Mouse (Mus musculus): ENCODE data around the gene Mul1.
A peak's percentile ranks its signal among the peaks of the same experiment; 100 is the strongest.

Mul1 gene

GRCm38 (mm10) chr4:138444941-138445340, 10.5 kb downstream of the Mul1 start:
- no peak for DNase-seq

GRCm38 (mm10) chr4:138446981-138447380, 12.5 kb downstream of the Mul1 start:
- DNase-seq = no peak

- peak; percentile 92 for DNase-seq
These were observed 12.9 kb downstream of the Mul1 start for GRCm38 (mm10) chr4:138447387-138447786.

- no peak for DNase-seq
These were observed 13.5 kb downstream of the Mul1 start for GRCm38 (mm10) chr4:138447827-138448602.

- no peak for DNase-seq
These were observed 14.6 kb downstream of the Mul1 start for GRCm38 (mm10) chr4:138448872-138449615.

GRCm38 (mm10) chr4:138449636-138450314, 15.3 kb downstream of the Mul1 start:
- no peak for DNase-seq

GRCm38 (mm10) chr4:138452306-138453096, 18.0 kb downstream of the Mul1 start:
- DNase-seq = no peak

GRCm38 (mm10) chr4:138453097-138453752, 18.8 kb downstream of the Mul1 start:
- no peak for DNase-seq

- DNase-seq = peak; percentile 87
These were observed 19.5 kb downstream of the Mul1 start, which contains the start of gene Camk2n1 for GRCm38 (mm10) chr4:138453753-138454570. Gene Camk2n1 (plus strand): TSS chr4:138454314.

GRCm38 (mm10) chr4:138454571-138455140, 20.2 kb downstream of the Mul1 start:
- DNase-seq = peak; percentile 81

- no peak for DNase-seq
These were observed 20.9 kb downstream of the Mul1 start for GRCm38 (mm10) chr4:138455141-138455955.

- DNase-seq = no peak
These were observed 21.5 kb downstream of the Mul1 start for GRCm38 (mm10) chr4:138455956-138456341.

GRCm38 (mm10) chr4:138456536-138456935, 22.1 kb downstream of the Mul1 start:
- DNase-seq = no peak

GRCm38 (mm10) chr4:138457091-138457490, 22.6 kb downstream of the Mul1 start:
- DNase-seq = no peak

- no peak for DNase-seq
These were observed 23.7 kb downstream of the Mul1 start for GRCm38 (mm10) chr4:138458171-138458570.

GRCm38 (mm10) chr4:138458735-138459440, 24.4 kb downstream of the Mul1 start:
- no peak for DNase-seq

- no peak for DNase-seq
These were observed 25.3 kb downstream of the Mul1 start for GRCm38 (mm10) chr4:138459775-138460174.

- DNase-seq = no peak
These were observed 26.4 kb downstream of the Mul1 start for GRCm38 (mm10) chr4:138460910-138461309.

- no peak for DNase-seq
These were observed 27.0 kb downstream of the Mul1 start for GRCm38 (mm10) chr4:138461471-138461870.
